Mouse (Mus musculus): ENCODE data around the gene 1810037I17Rik.

1810037I17Rik gene

DNA sequence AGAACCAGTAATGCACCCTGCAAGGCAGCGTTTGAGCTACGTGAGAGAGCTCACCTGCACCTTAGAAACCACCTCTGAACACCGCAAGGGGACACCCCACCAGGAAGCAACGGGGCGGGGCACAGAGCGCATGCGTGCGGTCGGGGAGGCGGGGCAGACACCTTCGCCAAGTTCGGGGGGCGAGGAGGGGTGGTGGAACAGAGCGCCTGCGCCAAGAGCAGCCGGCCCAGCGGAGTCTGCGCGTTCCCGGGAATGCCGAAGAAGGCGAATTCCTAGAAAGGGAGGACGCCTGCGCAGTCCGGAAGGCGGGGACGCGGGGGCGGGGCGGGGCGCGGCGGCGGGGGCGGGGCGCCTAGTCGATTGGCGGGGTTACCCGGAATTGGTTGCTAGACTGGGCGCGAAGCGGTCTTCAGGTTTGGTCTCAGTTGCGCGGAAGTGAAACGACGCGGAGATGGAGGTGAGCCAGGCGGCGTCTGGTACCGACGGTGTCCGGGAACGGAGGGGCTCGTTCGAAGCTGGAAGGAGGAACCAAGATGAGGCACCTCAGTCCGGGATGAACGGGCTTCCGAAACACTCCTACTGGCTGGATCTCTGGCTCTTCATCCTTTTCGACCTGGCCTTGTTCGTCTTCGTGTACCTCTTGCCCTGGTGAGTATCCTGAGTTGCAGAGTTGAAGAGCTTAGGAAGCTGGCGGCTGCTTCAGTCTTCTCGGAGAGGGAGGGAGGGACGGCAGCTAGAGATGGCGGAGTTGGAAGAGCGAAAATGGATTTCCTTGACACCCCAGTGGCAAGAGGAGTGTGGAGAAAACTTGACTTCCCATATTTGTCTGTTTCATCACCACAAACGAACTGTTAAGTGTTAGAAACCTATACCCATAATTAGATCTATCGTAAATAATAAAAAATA, at the start of gene 1810037I17Rik:
Gene 1810037I17Rik (plus strand): TSS at position 195 of the 906 bp plus-strand sequence.
- peak; percentile 91 for DNase-seq (ENCODE audit: low read depth, low spot score)

DNA sequence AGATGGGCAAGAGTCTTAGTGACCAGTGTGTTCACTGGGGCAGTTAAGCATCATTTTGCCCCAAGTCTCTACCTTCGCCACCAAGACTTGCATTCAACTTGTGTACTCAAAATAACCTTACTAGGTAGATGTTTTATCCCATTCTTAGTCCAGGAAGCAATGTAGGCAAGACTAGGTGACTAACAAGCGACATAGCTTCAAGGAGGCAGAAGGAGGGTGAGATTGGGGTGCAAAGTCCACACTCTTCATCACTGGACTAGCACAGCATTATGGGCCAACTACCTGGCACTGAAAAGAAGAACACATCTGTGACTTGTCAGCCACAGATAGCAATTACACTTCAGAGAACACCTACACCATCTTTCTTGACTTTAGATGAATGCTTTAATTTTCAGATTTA, 47.1 kb upstream of the 1810037I17Rik start:
- no peak for DNase-seq (ENCODE audit: low read depth, low spot score)

DNA sequence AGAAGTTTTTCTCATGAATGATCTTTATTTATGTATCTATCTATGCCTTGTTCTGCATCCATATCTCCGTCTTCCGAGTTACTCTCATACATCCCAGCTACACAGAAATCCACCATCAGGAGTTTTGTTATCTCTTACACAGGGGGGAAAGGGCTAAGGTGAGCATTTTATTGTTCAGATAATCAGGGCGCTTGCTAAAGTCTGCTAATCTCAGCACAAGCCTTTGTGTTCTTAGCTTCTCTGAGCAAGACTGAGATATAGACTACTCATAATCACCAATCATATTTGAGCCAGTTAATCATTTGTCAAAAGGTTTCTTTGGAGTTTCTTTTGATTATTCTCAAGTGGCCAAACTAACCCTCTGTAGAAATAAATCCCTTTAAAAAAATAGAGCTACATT, 46.5 kb upstream of the 1810037I17Rik start:
- DNase-seq (ENCODE audit: low read depth, low spot score): no peak

DNA sequence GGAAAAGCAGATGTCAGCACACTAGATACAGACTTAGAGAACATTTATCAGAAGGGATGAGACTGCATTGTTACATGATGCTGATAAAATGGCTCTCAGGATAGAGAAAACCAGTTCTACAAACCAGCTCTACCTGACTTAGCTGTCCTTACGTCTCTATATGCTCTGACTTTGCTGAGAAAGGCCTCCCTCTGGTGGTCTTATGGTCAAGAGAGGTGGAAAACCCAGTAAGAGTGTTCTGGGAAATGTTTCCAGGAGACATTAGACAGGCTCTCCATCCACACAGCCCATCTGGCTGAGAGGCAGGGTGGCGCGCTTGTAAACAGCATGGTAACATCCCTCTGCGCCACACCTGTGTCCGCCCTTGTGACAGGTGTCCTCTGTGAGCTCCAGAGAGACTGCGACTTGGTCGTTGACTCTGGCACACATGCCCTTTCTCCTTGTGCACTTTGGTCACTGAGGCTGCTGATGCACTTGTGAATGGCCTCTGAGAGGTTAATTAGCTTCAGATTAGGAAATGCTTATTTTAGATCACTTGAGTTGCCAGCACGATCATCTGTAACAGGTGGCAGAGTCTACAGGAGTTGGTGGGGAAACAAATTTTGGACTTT, 45.2 kb upstream of the 1810037I17Rik start:
- DNase-seq (ENCODE audit: low read depth, low spot score): no peak

DNA sequence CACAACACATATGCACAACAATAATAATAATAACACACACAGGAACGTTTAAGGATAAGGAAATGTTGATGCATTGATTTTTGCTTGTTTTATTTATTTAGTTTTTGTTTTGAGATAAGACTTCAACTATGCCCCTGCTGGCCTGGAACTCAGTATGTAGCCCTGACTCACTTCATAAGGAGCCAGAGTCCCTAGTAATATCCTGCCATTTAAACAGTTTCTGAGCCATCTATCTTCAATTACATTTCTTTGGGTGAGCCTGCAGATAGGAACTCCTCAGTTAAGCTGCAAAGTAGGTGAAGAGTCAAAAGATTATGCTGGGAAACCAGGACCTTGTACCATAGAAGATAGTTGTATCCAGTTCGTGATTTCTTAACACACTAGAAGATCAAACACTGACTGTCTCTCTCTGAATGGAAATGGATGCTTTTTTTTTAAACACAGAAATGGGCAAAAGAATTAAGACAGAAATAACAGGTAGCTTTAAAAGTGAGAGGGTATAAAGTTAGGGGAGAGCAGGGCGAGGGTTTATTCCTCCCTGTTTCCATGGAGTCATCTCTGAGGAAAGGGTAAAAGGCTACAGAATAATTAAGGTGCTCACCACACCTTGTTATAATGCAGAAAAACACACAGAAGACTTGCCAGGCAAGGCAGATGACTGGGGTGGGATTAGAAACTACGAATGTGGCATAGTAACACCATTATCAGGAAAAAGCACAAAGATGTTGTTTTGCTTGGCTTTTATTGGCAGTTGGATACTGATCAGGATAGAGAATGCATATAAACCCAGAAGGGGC, 36.3 kb upstream of the 1810037I17Rik start:
- no peak for DNase-seq (ENCODE audit: low read depth, low spot score)

DNA sequence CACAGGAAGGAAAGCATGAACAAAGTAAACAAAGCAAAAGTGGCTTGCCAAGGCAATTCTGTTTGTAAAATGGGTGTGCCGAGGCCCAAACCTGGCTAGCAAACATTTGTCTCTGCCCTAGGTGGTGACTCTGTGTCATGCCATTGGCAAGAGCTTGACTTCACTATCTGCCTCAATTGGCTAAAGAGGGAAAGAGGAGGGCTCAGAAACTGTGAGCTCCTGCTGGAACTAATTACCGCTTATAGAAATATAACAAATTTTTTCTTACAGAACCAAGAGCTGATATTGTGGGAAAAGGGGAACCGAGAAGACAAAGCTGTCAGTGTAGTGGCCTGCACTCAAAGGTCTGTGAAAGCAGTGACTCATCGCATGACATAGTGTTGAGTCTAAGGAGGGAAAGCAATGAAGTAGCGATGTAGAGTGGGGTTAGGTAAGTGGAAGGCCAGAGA, 35.6 kb upstream of the 1810037I17Rik start:
- no peak for DNase-seq (ENCODE audit: low read depth, low spot score)

DNA sequence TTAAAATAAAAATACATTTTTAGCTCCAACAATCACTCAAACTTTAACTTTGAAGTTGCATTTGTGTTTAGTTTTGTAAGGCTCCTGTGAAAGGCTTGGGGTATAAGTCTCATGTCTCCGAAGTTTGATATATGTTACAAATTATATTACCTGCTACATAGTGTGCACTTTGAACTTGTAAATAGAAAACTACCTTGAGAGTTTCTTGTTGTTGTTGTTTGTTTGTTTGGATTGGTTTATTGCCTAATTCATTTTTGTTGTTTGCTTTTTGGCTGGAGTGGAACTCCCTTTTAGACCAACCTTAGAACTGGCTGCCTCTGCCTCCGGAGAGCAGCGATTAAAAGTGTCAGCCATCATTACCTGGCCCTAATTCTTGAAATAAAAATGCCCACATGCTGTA, 29.2 kb upstream of the 1810037I17Rik start, which contains the start of gene Fabp2:
Gene Fabp2 (plus strand): TSS at position 301 of the 400 bp plus-strand sequence.
- DNase-seq (ENCODE audit: low read depth, low spot score): no peak

DNA sequence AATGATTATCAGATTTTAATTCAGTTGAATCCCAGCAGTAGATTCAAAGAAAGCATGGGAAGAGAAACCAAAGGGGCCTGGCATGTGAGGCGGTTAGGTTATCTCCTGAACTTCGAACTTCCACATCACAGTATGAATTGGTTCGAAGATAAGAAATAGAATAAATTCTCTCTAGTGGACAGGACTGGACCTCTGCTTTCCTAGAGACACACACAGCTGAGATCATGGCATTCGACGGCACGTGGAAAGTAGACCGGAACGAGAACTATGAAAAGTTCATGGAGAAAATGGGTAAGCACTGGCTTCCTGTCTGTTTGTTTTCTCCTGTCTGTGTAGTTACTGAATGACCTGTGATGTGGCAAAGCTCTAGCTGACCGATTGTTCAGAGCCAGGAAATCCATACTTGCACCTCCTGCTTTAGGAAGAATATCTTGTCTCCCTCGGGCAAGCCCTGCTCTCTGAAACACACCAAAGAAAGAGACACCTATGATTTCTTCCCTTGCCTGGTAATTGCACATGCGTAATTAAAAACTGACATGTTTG, 28.7 kb upstream of the 1810037I17Rik start:
- DNase-seq (ENCODE audit: low read depth, low spot score): no peak

DNA sequence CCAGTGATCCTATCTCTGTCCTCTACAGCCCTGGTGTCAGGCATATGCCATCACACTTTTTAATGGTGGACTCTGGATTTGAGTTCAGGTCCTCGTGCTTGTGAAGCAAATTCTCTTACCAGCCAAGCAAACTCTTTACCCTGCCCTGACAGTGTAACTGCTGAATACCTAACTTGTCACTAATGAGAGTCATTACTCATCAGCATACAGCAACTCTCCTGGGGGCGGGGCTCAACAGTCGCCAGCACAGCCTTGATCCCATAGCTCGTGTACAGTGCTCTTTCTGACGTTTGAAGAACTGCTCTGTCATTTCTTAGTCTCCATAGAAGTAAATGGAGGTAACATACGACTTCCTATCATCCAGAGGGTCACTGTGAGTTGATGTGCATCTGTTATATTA, 25.7 kb upstream of the 1810037I17Rik start:
- no peak for DNase-seq (ENCODE audit: low read depth, low spot score)

DNA sequence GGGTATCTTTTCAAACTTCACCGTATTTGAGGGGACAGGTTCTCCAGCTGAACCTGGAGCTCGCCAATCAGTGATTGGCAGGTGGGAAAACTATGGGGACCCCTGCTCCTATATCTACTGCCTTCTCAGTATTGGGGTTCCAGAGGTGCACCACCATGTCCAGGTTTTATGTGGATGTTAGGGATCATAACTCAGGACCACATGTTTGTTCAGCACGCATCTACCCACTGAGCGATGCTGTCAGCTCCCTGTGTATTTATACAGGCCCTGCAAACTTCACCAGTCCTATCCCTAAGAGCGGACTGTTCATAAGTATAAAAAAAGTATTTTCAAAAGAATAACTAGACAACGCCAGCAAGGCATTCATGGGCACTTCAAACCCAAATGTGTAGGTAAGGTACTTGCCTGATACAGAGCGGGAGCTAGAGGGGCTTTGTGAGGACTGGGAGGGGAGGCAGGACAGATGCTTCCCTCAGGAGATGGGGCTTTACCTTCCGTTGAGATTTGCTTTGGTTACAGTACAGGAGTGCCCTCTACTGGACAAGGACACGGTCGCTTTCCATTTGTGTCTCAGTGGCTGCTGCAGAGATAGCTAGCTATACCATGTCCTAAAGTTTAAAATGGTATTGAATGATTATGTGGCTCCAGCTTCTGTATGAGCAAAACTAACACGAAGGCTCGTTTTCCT, 20.1 kb upstream of the 1810037I17Rik start:
- DNase-seq (ENCODE audit: low read depth, low spot score): peak; percentile 38

DNA sequence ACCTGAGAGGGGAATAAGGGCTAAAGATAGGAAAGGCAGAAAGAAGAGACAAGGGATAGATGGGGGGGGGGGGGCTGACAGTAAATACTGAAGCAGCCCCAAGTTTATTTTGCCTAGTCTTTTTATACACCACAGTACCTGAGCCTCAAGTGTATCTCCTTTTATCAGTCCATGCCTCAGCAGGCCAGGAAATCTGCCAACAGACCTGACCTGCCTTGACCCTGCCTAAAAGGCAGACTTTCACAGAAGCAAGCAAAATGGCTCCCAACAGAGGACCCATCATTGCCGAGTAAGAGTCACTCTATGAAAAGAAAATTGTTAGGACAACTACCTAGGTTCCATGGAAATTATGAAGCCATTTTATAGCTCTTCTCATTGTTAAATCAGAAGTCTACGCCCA, 16.2 kb upstream of the 1810037I17Rik start:
- DNase-seq (ENCODE audit: low read depth, low spot score): no peak

DNA sequence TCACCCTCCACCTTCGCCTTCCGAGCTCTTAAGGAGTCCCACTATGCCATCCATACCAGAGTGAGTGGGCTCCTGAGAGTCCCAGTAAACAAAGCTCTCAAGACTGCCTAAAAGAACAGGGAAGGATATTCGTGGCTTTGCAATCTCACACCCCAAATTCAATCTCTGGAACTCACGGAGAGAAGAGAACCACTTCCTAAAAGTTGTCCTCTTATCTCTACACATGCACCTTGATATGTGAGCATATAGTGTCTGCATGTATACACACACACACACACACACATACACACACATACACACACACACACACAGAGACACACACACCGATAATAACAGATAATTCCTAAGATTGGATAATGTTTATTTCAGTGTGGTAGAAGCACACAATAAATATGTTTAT, 8.5 kb upstream of the 1810037I17Rik start:
- no peak for DNase-seq (ENCODE audit: low read depth, low spot score)

DNA sequence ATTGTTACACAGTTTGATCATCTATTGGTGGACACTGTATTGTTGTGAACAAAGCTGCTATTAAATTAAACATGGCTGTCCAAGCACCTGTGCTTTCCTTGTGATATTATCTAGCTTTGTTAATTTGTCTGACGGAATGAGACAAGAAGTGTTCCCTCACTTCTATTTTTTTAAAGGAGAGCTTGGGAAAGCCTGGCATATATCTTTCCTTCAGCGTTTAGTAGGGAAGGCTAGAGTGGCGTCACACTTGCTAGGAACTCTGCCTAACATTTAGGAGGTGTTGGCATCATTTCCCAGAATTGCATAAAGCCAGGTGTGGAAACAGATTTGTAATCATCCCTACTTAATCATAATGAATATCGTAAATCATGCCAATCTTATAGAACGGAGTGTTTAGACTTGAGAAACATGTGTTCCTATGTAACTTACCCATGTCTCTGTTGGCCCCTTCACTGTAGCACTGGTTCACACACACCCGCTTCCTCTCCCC, 7.8 kb upstream of the 1810037I17Rik start:
- DNase-seq (ENCODE audit: low read depth, low spot score): no peak

DNA sequence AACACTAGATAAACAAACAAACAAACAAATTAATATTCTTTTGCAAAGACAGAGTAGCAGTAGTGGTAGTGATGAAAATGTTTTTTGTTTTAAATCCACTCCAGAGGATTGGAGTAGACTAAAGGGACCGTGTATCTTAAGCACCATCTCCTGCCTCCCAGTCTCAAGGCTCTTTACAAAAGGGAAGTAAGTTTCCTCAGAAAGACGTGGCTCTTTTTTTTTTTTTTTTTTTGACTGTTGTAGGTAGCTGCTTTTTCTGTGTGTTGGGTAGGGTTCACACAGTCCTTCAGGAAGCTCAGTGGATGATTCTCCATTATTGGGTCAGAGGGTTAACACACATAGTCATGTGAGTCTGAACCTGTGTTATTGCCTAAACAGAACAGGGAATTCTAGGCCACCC, 5.3 kb upstream of the 1810037I17Rik start:
- no peak for DNase-seq (ENCODE audit: low read depth, low spot score)

DNA sequence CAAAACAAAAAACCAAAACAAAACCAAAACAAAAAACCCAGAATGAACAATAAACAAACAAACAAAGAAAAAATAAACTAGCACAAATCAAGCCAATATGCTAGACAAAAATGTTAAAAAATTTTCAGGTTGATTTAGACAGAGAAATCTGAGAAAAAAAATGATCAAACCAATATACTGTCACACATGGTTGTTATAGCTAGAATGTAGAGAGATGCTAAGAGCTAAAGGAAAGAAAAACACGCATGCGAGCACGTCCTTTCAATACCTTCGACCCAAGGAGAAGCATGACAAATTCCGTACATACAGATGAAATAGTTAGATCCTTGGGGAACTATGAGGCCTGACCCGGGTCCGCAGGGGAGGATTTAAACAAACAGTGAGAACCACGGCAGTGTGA, 4.7 kb upstream of the 1810037I17Rik start, which contains the start of gene Gm10959:
Gene Gm10959 (minus strand): TSS at position 101 of the 400 bp plus-strand sequence.
- no peak for DNase-seq (ENCODE audit: low read depth, low spot score)

DNA sequence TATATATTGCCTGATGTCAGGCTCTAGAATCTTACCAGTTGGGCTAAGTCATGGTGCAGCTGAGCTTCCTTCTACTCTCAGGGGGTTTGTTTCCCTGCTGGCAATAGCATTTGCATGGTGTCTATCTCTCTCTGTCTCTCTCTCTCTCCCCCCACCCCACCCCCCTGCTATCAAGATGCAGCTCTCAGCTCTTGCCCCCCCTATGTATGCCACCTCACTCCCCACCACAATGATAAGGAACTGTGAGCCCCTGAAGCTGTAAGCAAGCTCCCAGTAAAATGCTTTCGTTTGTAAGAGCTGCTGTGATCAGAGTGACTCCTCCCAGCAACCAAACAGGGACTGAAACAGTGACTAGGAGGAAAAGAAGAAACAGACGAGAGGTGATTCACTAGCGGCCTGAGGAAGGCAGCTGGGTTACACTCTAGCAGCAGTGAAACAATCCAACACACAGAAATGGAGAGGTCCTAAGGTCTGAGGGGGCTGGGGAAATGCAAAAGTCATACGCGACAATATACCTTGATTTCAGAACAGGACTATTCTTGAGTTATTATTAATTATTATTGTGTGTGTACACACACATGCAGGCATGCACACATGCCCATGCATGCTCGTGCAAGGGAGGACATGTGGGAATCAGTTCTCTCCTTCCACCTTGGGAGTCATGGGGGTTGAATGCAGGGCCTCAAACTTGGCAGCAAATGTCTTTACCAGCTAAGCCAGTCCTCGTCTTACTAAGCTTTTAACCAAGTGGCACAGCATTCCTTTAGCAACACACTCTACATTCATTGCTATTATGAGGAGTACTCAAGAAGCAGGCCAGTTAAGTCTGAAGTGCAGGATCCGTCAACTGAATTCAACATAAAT, 3.2 kb upstream of the 1810037I17Rik start:
- no peak for DNase-seq (ENCODE audit: low read depth, low spot score)

DNA sequence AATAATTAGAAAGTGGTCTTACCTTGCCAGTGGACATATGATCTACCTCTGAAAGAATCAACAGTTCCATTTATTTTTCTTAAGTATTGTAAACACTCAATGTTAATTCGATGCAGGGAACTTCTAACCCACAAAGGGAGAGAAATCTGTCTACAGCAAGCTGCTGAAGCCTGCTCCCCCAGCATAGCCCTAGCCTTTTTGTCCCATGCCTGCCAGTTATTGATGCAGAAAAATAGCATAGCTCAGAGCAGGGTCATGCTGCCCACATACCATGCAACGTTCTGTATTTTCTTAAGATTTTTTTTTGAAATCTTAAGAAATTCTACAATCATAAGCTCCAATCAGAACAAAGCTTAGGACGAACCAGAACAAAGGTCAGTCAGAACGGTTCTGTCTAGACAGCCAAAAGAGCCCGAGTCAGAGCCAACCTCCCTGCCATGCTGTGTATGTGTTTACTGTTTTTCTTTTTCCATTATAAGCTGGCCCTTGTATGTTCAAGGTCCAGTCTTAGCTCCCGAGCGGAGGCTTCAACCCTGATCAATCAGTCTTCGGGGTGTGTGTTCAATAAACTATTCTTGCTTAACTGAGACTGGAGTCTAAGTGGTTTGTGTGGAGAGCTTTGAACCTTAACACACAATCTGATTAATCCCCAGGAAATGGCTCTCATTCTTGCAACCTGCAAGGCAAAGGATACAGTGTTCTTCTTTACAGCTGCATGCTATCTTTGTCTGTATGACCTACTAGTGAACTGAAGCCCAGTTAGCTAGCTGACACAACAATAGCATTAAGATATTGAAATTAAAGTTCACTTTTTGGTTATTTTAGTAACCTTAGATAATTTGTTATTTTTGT, 2.1 kb upstream of the 1810037I17Rik start:
- DNase-seq (ENCODE audit: low read depth, low spot score): no peak

DNA sequence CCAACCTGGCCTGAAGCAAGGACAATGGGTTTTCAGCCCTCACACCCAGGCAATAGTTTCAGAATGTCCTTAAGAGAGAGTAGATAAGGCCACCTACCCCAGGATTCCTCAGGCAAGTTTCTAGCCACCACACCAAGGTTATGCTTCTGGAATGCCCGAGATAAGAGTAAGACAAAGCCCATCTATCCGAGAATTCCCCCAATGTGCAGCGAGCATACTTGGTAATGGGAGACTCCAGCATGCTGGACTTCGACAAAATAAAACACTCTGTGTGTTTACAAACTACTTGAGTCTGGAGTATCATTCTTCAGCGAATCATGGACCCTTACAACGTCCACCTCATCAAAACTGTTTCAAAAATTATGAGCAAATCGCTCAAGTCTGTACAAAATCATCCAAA, 856 bp upstream of the 1810037I17Rik start:
- no peak for DNase-seq (ENCODE audit: low read depth, low spot score)

DNA sequence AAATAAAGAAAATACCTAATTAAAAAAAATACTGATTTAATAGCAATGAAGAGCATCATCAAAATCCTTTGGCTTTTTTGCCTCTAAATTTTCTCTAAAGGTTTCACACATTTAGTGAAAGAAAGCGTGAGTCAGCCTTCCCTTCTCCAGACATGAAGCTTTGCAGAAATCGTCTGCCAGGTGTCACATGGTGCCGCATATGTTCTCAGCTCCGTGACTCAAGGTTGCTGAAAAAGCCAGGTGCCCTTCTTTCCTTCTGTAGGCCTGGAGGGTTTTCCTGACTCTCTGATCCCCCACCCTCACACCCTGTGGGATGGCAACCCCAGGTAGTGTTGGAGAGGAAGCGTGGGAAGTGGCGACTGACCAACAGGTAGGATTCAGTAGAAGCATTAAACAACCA, 5.7 kb downstream of the 1810037I17Rik start:
- DNase-seq (ENCODE audit: low read depth, low spot score): no peak
